Comparison of ENCODE assay signal across 8 mouse cellular contexts in genomic region chr2:105130351-105131060, GRCm38 (mm10). TPM values are rescaled to one million over a fixed set of nuclear protein-coding genes. Genes with fewer than 3 reads are reported as not detected.
DNase-seq lines count a peak whose midpoint lies in the region; ATAC-seq and TF ChIP-seq lines count a peak whose summit lies in the region.

No protein-coding gene starts in this region.

- ATAC-seq in heart, embryonic 12.5 days (ENCODE audit: insufficient number of reproducible peaks, low FRiP score), result no peak

- DNase-seq in embryo, embryonic 10.5 days (ENCODE audit: low spot score), result peak; percentile 63
- no peak for DNase-seq in embryo, embryonic 10 days (ENCODE audit: low spot score)
- DNase-seq in liver, result peak; percentile 25
- DNase-seq in frontal cortex, postnatal 10 days (ENCODE audit: low spot score in 2 of 2), result no peak
- no peak for DNase-seq in yolk sac, embryonic 10.5 days (ENCODE audit: low spot score)
- no peak for DNase-seq in urinary bladder, adult 18-20 months (ENCODE audit: low spot score in 2 of 2)

- TF ChIP-seq CTCF in E14TG2a.4 (conservative IDR thresholded peaks at IDR 0.05; ENCODE audit: low read length), result peak; percentile 18; the same call in 1 of the 2 replicates

- WGBS in heart, embryonic 12.5 days, result 2% methylated on average over 32 of the region's 32 CpGs

- H3K27ac ChIP-seq in heart, embryonic 12.5 days (ENCODE audit: poor library complexity, severe bottlenecking), result no peak overlapping the region

- H3K36me3 ChIP-seq in E14TG2a.4 (ENCODE audit: insufficient read depth, low read length), result no peaks in the 10 kb centered on the region
- H3K36me3 ChIP-seq in heart, embryonic 12.5 days, result no peaks in the 10 kb centered on the region

- H3K27me3 ChIP-seq in E14TG2a.4 (ENCODE audit: insufficient read depth, low read length), result peaks cover 97% of the 10 kb centered on the region
- H3K27me3 ChIP-seq in heart, embryonic 12.5 days (replicated peaks), result peaks cover 86% of the 10 kb centered on the region

- H3K4me2 ChIP-seq in heart, embryonic 12.5 days, result peak overlapping the region; percentile 60

- peak overlapping the region; percentile 54 for H3K4me3 ChIP-seq in E14TG2a.4 (replicated peaks; ENCODE audit: low read length)
- H3K4me3 ChIP-seq in heart, embryonic 12.5 days, result peak overlapping the region; percentile 54

- peaks cover 68% of the 10 kb centered on the region for H3K4me1 ChIP-seq in E14TG2a.4 (replicated peaks; ENCODE audit: low read depth, low read length)
- peaks cover 49% of the 10 kb centered on the region for H3K4me1 ChIP-seq in heart, embryonic 12.5 days (replicated peaks)

- H3K9ac ChIP-seq in heart, embryonic 12.5 days, result peak overlapping the region; percentile 39

- H3K9me3 ChIP-seq in E14TG2a.4 (ENCODE audit: low read length), result no peaks in the 10 kb centered on the region
- no peaks in the 10 kb centered on the region for H3K9me3 ChIP-seq in heart, embryonic 12.5 days (replicated peaks)

RNA-seq across cellular contexts. Expression of gene Wt1, which starts 4.2 kb away (rescaled TPM):
- polyA plus RNA-seq in heart, embryonic 12.5 days (2016; fragmentation: Nextera tagmentation; extraction: Ambion mirVana), result 29.0 and 30.7 TPM in 2 replicates

RNA-seq across cellular contexts. Expression of gene Gm11060, which starts 38.7 kb away (rescaled TPM):
- polyA plus RNA-seq in heart, embryonic 12.5 days (2016; fragmentation: Nextera tagmentation; extraction: Ambion mirVana), result not detected in 2 replicates

Comparison
In these comparisons a context has a peak if more than half of its experiments do, and no peak if none do; other contexts are left out.
1. DNase-seq: peak in embryo, embryonic 10.5 days (single experiment) and liver (single experiment); none in embryo, embryonic 10 days (single experiment), frontal cortex, postnatal 10 days (0 of 2), yolk sac, embryonic 10.5 days (single experiment) and urinary bladder, adult 18-20 months (0 of 2).